Mouse (Mus musculus): ENCODE data around the gene Arid1b. TPM values are rescaled to one million over a fixed set of nuclear protein-coding genes. Genes with fewer than 3 reads are reported as not detected.

Arid1b gene
- total and polyA plus RNA-seq, 3 experiments: 6.1 to 12.4 (median 9.7) TPM

DNA sequence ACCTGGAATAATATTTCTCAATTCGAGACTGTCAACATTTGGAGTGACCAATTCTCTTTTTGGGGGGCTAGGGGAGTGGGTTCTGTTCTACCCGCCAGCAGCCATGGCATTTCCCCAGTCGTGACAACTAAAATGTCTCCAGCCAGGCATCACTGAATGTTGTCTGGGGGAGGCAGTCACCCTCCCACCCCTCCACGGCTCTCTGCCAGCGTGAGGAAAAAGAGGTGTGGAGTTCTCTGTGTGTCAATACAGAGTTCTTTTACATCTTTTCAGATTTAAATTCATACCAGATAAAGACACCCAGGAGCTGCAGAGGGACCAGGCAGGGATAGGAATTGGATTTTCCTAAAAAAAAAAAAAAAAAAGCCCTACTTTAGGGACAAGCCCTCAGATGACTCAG, 402.1 kb downstream of the Arid1b start:
- dilution Hi-C loops (cut with MboI; ENCODE audit: extremely low pct_ligation_motif_present, extremely low pct_unique_long_range_greater_than_20kb, low sequenced_read_pairs) (no loop called here), in situ Hi-C loops (cut with MboI; ENCODE audit: low pct_ligation_motif_present, low pct_unique_long_range_greater_than_20kb, low sequenced_read_pairs) (loop anchor here (5.0 to 25.0 kb wide), 2 partner anchors 139 to 609 kb away; no protein-coding TSS in a partner anchor)
- H3K9me3 ChIP-seq (replicated peaks; ENCODE audit: low read length): peaks cover 8% of the 10 kb centered on the region
- no peak overlapping the region for H3K4me2 ChIP-seq (ENCODE audit: insufficient read depth, low read depth, poor library complexity, severe bottlenecking)
- no peak overlapping the region for H3K27ac ChIP-seq (ENCODE audit: insufficient read depth, low read depth)
- TF ChIP-seq E2F4 (IDR thresholded peaks at IDR 0.05; ENCODE audit: insufficient replicate concordance, low read depth, low read length): no peak
- TF ChIP-seq BHLHE40 (IDR thresholded peaks at IDR 0.05; ENCODE audit: low read depth, low read length): no peak
- TF ChIP-seq SIN3A (IDR thresholded peaks at IDR 0.05; ENCODE audit: low read length): no peak
- no peak for TF ChIP-seq MEF2A (IDR thresholded peaks at IDR 0.05; ENCODE audit: borderline replicate concordance, low read depth, low read length)
- TF ChIP-seq IRF4 (IDR thresholded peaks at IDR 0.05; ENCODE audit: low read depth, low read length): no peak
- no peak for TF ChIP-seq JUN (IDR thresholded peaks at IDR 0.05; ENCODE audit: insufficient read depth, low read depth, low read length)
- no peak for TF ChIP-seq MAZ (IDR thresholded peaks at IDR 0.05; ENCODE audit: low read depth, low read length)
- peaks cover 2 to 7% of the 10 kb centered on the region in 2 experiments; a peak in 3 of 4 replicates for H3K4me1 ChIP-seq (ENCODE audit: control insufficient read depth in 1 of 2, insufficient read depth in 2 of 2)
- DNase-seq (ENCODE audit: extremely low read depth): no peak
- H3K4me3 ChIP-seq (replicated peaks in 1 of 3; ENCODE audit: low read depth in 2 of 3, low read length in 2 of 3, poor library complexity in 1 of 3): no peak overlapping the region
- H3K79me2 ChIP-seq (replicated peaks; ENCODE audit: control insufficient read depth, extremely low read depth, insufficient read depth, poor library complexity, severe bottlenecking): no peaks in the 10 kb centered on the region
- H3K36me3 ChIP-seq (replicated peaks in 1 of 2; ENCODE audit: control insufficient read depth in 1 of 2, insufficient read depth in 1 of 2, low read length in 1 of 2): no peaks in the 10 kb centered on the region
- H3K9ac ChIP-seq (ENCODE audit: insufficient read depth, low read depth): no peak overlapping the region
- no peaks in the 10 kb centered on the region for H3K27me3 ChIP-seq (replicated peaks)

Measured in CH12.LX (cell line).